12 mouse cellular contexts compared by ENCODE assay signal in genomic region chr3:108655486-108655885, GRCm38 (mm10). TPM values are rescaled to one million over a fixed set of nuclear protein-coding genes. Genes with fewer than 3 reads are reported as not detected.
DNase-seq lines count a peak whose midpoint lies in the region; ATAC-seq and TF ChIP-seq lines count a peak whose summit lies in the region.
"Had no signal": no experiment of that assay in that cellular context is flagged by ENCODE, and none has a peak within 500 bp of the region (broad histone marks: within the 10 kb centered on the region; RNA-seq: fewer than 3 reads in every experiment).

No protein-coding gene starts in this region.

- peaks cover 10% of the 10 kb centered on the region; the same call in 1 of the 2 replicates for H3K36me3 ChIP-seq in hindbrain, embryonic 12.5 days
- no peaks in the 10 kb centered on the region for H3K36me3 ChIP-seq in hindbrain, postnatal 0 days (ENCODE audit: insufficient read depth, low read length)
- H3K36me3 ChIP-seq in stomach, embryonic 16.5 days (ENCODE audit: control insufficient read depth, insufficient read depth, low read length), result no peaks in the 10 kb centered on the region
- H3K36me3 ChIP-seq in stomach, postnatal 0 days (ENCODE audit: control insufficient read depth, insufficient read depth, low read length), result no peaks in the 10 kb centered on the region

- H3K27me3 ChIP-seq in hindbrain, embryonic 12.5 days, result no peaks in the 10 kb centered on the region
- H3K27me3 ChIP-seq in hindbrain, postnatal 0 days (ENCODE audit: insufficient read depth, low read length), result no peaks in the 10 kb centered on the region
- H3K27me3 ChIP-seq in stomach, embryonic 16.5 days (ENCODE audit: control insufficient read depth, insufficient read depth, low read length), result no peaks in the 10 kb centered on the region
- H3K27me3 ChIP-seq in stomach, postnatal 0 days (ENCODE audit: control insufficient read depth, insufficient read depth, low read length), result no peaks in the 10 kb centered on the region
- H3K27me3 ChIP-seq: kidney, embryonic 15.5 days; limb, embryonic 15.5 days; Patski had no signal

- TF ChIP-seq CTCF in hindbrain, postnatal 0 days (IDR thresholded peaks at IDR 0.05; ENCODE audit: low read depth), result no peak
- no peak for TF ChIP-seq CTCF in stomach, postnatal 0 days (IDR thresholded peaks at IDR 0.05; ENCODE audit: low read depth)

- no peak overlapping the region for H3K9ac ChIP-seq in hindbrain, embryonic 12.5 days
- H3K9ac ChIP-seq in hindbrain, postnatal 0 days (replicated peaks; ENCODE audit: low read length), result no peak overlapping the region
- peak overlapping the region; percentile 96; the same call in 1 of the 2 replicates for H3K9ac ChIP-seq in stomach, embryonic 16.5 days (ENCODE audit: low read length)
- H3K9ac ChIP-seq in stomach, postnatal 0 days (ENCODE audit: low read length), result no peak overlapping the region
- H3K9ac ChIP-seq: forebrain, postnatal 0 days; limb, embryonic 15.5 days had no signal

- H3K27ac ChIP-seq in hindbrain, embryonic 12.5 days, result no peak overlapping the region
- no peak overlapping the region for H3K27ac ChIP-seq in hindbrain, postnatal 0 days
- no peak overlapping the region for H3K27ac ChIP-seq in stomach, embryonic 16.5 days (ENCODE audit: low read length)
- no peak overlapping the region for H3K27ac ChIP-seq in stomach, postnatal 0 days (replicated peaks)
- H3K27ac ChIP-seq: kidney, embryonic 15.5 days; limb, embryonic 15.5 days had no signal

- H3K4me2 ChIP-seq in hindbrain, embryonic 12.5 days (replicated peaks), result peak overlapping the region; percentile 65; the same call in 1 of the 2 replicates
- no peak overlapping the region for H3K4me2 ChIP-seq in hindbrain, postnatal 0 days (ENCODE audit: low read depth, low read length)
- H3K4me2 ChIP-seq in stomach, embryonic 16.5 days (ENCODE audit: low read depth, low read length), result peak overlapping the region; percentile 77
- no peak overlapping the region for H3K4me2 ChIP-seq in stomach, postnatal 0 days (replicated peaks; ENCODE audit: low read depth)

- DNase-seq in hindbrain, postnatal 0 days (ENCODE audit: low spot score), result no peak
- no peak for DNase-seq in stomach, postnatal 0 days (ENCODE audit: low spot score)
- peak; percentile 15 for DNase-seq in induced T-regulatory cell, adult 2 months (ENCODE audit: low read depth)
- DNase-seq in right cerebral cortex, adult 2 months (ENCODE audit: low spot score in 2 of 2), result no peak
- no peak for DNase-seq in neural tube, embryonic 10.5 days (ENCODE audit: extremely low spot score, low spot score)
- DNase-seq: forebrain, postnatal 0 days; gastrocnemius, postnatal 10 days had no signal

- no peaks in the 10 kb centered on the region for H3K9me3 ChIP-seq in hindbrain, embryonic 12.5 days (replicated peaks)
- no peaks in the 10 kb centered on the region for H3K9me3 ChIP-seq in hindbrain, postnatal 0 days (ENCODE audit: low read length)
- no peaks in the 10 kb centered on the region for H3K9me3 ChIP-seq in stomach, embryonic 16.5 days (replicated peaks; ENCODE audit: control insufficient read depth, low read length)
- H3K9me3 ChIP-seq in stomach, postnatal 0 days (ENCODE audit: control insufficient read depth, low read length), result no peaks in the 10 kb centered on the region
- H3K9me3 ChIP-seq: kidney, embryonic 15.5 days; limb, embryonic 15.5 days had no signal

- no peak for TF ChIP-seq EP300 in stomach, postnatal 0 days (optimal IDR thresholded peaks at IDR 0.05)

- H3K4me1 ChIP-seq in hindbrain, embryonic 12.5 days, result peaks cover 10% of the 10 kb centered on the region
- 0 out of 2 replicates have a peak, but pooled peaks cover 3% of the 10 kb centered on the region for H3K4me1 ChIP-seq in hindbrain, postnatal 0 days (ENCODE audit: insufficient read depth, low read length)
- H3K4me1 ChIP-seq in stomach, embryonic 16.5 days (ENCODE audit: control insufficient read depth, insufficient read depth, low read length), result peaks cover 14% of the 10 kb centered on the region
- H3K4me1 ChIP-seq in stomach, postnatal 0 days (replicated peaks; ENCODE audit: control insufficient read depth, insufficient read depth), result no peaks in the 10 kb centered on the region

- H3K4me3 ChIP-seq in hindbrain, embryonic 12.5 days, result no peak overlapping the region
- H3K4me3 ChIP-seq in hindbrain, postnatal 0 days (ENCODE audit: low read length), result no peak overlapping the region
- H3K4me3 ChIP-seq in stomach, embryonic 16.5 days (replicated peaks; ENCODE audit: low read length), result no peak overlapping the region
- H3K4me3 ChIP-seq in stomach, postnatal 0 days (ENCODE audit: low read depth, low read length), result no peak overlapping the region

- 80% methylated on average over 7 of the region's 7 CpGs for WGBS in hindbrain, embryonic 12.5 days
- 69% methylated on average over 7 of the region's 7 CpGs for WGBS in hindbrain, postnatal 0 days
- 76% methylated on average over 7 of the region's 7 CpGs for WGBS in stomach, embryonic 16.5 days
- 82% methylated on average over 7 of the region's 7 CpGs for WGBS in stomach, postnatal 0 days

- no peak for ATAC-seq in hindbrain, embryonic 12.5 days (ENCODE audit: low FRiP score)
- no peak for ATAC-seq in hindbrain, postnatal 0 days
- ATAC-seq in stomach, embryonic 16.5 days (ENCODE audit: insufficient read depth, low FRiP score), result no peak
- no peak for ATAC-seq in stomach, postnatal 0 days (ENCODE audit: low FRiP score, low TSS enrichment)
- ATAC-seq: forebrain, postnatal 0 days; Patski had no signal

RNA-seq across cellular contexts. Expression of gene Clcc1, which starts 1.8 kb away (rescaled TPM):
- 59.2 and 62.8 TPM in 2 replicates for polyA plus RNA-seq in hindbrain, embryonic 12.5 days (2016; fragmentation: Nextera tagmentation; extraction: Ambion mirVana)
- 23.9 and 52.3 TPM in 2 replicates for total RNA-seq in hindbrain, postnatal 0 days (2014; rRNA removed)
- 58.2 and 62.2 TPM in 2 replicates for polyA plus RNA-seq in hindbrain, postnatal 0 days (2015; fragmentation: Nextera tagmentation; extraction: Ambion mirVana)
- polyA plus RNA-seq in stomach, embryonic 16.5 days (2015; fragmentation: Nextera tagmentation; extraction: Ambion mirVana), result 74.3 and 81.4 TPM in 2 replicates
- 53.8 and 60.9 TPM in 2 replicates for polyA plus RNA-seq in stomach, postnatal 0 days (2015; fragmentation: Nextera tagmentation; extraction: Ambion mirVana)

Comparison
In these comparisons a context has a peak if more than half of its experiments do, and no peak if none do; other contexts are left out.
1. H3K4me2 ChIP-seq: peak in hindbrain, embryonic 12.5 days (single experiment) and stomach, embryonic 16.5 days (single experiment); none in hindbrain, postnatal 0 days (single experiment) and stomach, postnatal 0 days (single experiment).